Mouse (Mus musculus) thymus, adult 2 months (tissue): ENCODE measurements around the gene Cdca7l.

Experiments used
- CTCF ChIP-seq: fragments of 200-500 bp; IDR thresholded peaks from 2 replicates; pipeline ENCODE4 v1.5.1; 2012; ENCODE audit warnings: mild to moderate bottlenecking, control low read depth, low read length, moderate library complexity, borderline replicate concordance; ENCODE audit not compliant: control insufficient read depth, poor library complexity, insufficient read depth; ENCODE audit errors: extremely low read depth
- POLR2A ChIP-seq: fragments of 200-500 bp; IDR thresholded peaks from 2 replicates; pipeline ENCODE4 v1.6.1; 2012; ENCODE audit warnings: mild to moderate bottlenecking, low read length, control low read depth, moderate library complexity; ENCODE audit not compliant: control insufficient read depth, poor library complexity, insufficient read depth; ENCODE audit errors: extremely low read depth

DNA sequence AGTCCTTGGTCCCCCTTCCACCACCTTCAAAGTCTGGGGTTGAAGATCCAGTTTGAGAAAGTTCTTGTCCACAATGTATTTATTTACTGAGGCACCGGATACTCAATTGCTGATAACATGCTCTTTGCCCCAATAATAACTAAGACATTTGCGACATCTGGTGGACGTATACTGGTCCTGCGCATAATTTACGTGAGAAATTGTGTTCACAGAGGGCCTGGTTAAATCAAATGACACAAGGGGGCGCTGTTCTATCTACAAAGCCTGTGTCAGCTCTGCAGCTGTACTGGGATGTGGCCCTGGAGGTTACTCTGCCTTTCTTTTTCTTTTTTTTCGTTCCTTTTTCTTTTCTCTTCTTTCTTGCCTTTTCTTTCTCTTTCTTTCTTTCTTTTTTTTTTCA is 39.2 kb upstream of the Cdca7l start:
- TF ChIP-seq CTCF (no peak), POLR2A (no peak)
